Mouse (Mus musculus) CH12.LX (cell line): Measurements from ENCODE around the gene Rrnad1.

Experiments used
- CTCF ChIP-seq, 2 experiments: IDR thresholded peaks in 1 of 2; conservative IDR thresholded peaks in 1 of 2; 2 replicates each; pipeline ENCODE4 v1.5.1; 2011 to 2012; ENCODE audit warnings: low read depth in 2 of 2, low read length in 2 of 2, improper control_type of control experiment in 1 of 2, inconsistent platforms in 1 of 2, mild to moderate bottlenecking in 1 of 2, moderate library complexity in 1 of 2
- EP300 ChIP-seq: IDR thresholded peaks from 2 replicates; pipeline ENCODE4 v1.6.1; 2011; ENCODE audit warnings: low read length, improper control_type of control experiment
- HCFC1 ChIP-seq: IDR thresholded peaks from 2 replicates; pipeline ENCODE4 v1.6.1; 2012; ENCODE audit warnings: low read depth, mild to moderate bottlenecking, inconsistent platforms, low read length, improper control_type of control experiment
- MAX ChIP-seq: IDR thresholded peaks from 2 replicates; pipeline ENCODE4 v1.6.1; 2011; ENCODE audit warnings: low read length, improper control_type of control experiment
- USF1 ChIP-seq: IDR thresholded peaks from 2 replicates; pipeline ENCODE4 v1.6.1; 2014; ENCODE audit warnings: low read depth, mild to moderate bottlenecking, inconsistent platforms, low read length, improper control_type of control experiment
- ZC3H11A ChIP-seq: IDR thresholded peaks from 2 replicates; pipeline ENCODE4 v1.6.1; 2012; ENCODE audit warnings: low read depth, mild to moderate bottlenecking, inconsistent platforms, low read length, improper control_type of control experiment
- ZNF384 ChIP-seq: IDR thresholded peaks from 2 replicates; pipeline ENCODE4 v1.6.1; 2012; ENCODE audit warnings: low read depth, low read length, improper control_type of control experiment, inconsistent platforms

DNA sequence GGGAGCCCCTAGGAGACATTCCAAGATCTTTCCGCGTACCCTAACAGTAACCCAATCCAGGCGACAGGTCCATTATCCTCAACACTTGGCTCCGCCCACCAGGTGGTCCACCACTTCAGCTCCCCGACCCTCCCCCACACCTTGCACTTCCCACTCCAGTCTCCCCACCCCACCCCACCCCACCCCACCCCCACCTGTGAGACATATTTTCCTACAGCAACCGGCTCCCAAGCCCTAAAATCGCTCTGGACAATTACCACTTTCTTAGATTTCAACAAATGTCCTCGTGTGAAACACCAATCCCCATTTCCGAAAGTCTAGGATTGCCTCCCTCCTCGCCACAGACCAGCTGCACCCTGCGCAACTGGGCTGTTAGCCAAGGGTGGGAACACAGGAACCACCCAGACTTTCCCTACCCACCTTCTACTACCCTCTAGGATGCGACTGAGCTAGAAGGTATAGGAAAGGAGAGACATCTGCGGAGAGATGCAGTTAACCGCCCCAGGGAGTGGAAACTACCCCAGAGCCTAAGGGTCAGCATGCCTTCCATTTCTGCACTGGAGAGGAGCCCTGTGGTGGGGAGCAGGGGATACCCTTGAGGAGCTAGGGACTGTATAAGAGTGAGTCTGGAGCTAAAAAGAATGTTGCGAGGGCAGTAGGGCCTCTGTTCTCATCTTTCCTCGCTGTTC lies 18.9 kb upstream of the Rrnad1 start:
- TF ChIP-seq MAX = no peak
- TF ChIP-seq HCFC1 = no peak
- TF ChIP-seq EP300 = no peak
- no peak for TF ChIP-seq CTCF (conservative IDR thresholded peaks at IDR 0.05 in 1 of 2, IDR thresholded peaks at IDR 0.05 in 1 of 2; ENCODE audit: low read depth in 2 of 2, low read length in 2 of 2)
- no peak for TF ChIP-seq ZC3H11A
- TF ChIP-seq ZNF384 = no peak
- no peak for TF ChIP-seq USF1
